Mouse (Mus musculus) limb, embryonic 14.5 days (tissue): ENCODE measurements at regions not wholly inside any gene's neighbourhood (a gene's known extent, or its start where the extent isn't known, plus 50 kb on each side); places are given as distances from the start of the nearest gene placed in this dataset.
A peak's percentile ranks its signal among the peaks of the same experiment; 100 is the strongest.

Experiments
- ATAC-seq: fragments of 200-750 bp; cut with Nextera tagmentation; 2 replicates; pipeline ENCODE4 v1.8.0; 2017; ENCODE audit warnings: low read depth, moderate number of reproducible peaks, moderate TSS enrichment; ENCODE audit not compliant: low FRiP score
- DNase-seq: peaks from one replicate; pipeline ENCODE4 v3.0.0-alpha.2; 2015; ENCODE audit warnings: low spot score
- H3K27ac ChIP-seq: fragments of 300-500 bp; sonication (generic); replicated peaks from 2 replicates; pipeline ENCODE4 v1.5.1; 2014; ENCODE audit warnings: low read depth, mild to moderate bottlenecking, low read length, moderate library complexity, mixed read lengths
- H3K27me3 ChIP-seq: fragments of 300-500 bp; sonication (generic); 2 replicates; pipeline ENCODE4 v1.6.1; 2014; ENCODE audit warnings: low read length, mixed read lengths; ENCODE audit not compliant: control insufficient read depth, insufficient read depth
- H3K36me3 ChIP-seq: fragments of 300-500 bp; sonication (generic); 2 replicates; pipeline ENCODE4 v1.6.1; 2014; ENCODE audit warnings: mild to moderate bottlenecking, low read length, moderate library complexity, mixed read lengths; ENCODE audit not compliant: control insufficient read depth, insufficient read depth
- H3K4me1 ChIP-seq: fragments of 300-500 bp; sonication (generic); 2 replicates; pipeline ENCODE4 v1.6.1; 2014; ENCODE audit warnings: antibody characterized with exemption, low read length, mixed read lengths; ENCODE audit not compliant: control insufficient read depth, insufficient read depth
- H3K4me2 ChIP-seq: fragments of 300-500 bp; sonication (generic); replicated peaks from 2 replicates; pipeline ENCODE4 v1.6.1; 2014; ENCODE audit warnings: low read depth, mild to moderate bottlenecking, low read length, moderate library complexity; ENCODE audit not compliant: severe bottlenecking
- H3K4me3 ChIP-seq: fragments of 300-500 bp; sonication (generic); replicated peaks from 2 replicates; pipeline ENCODE4 v1.5.1; 2014; ENCODE audit warnings: low read length
- H3K9ac ChIP-seq: fragments of 300-500 bp; sonication (generic); 2 replicates; pipeline ENCODE4 v1.6.1; 2014; ENCODE audit warnings: mild to moderate bottlenecking, low read depth, low read length, moderate library complexity; ENCODE audit not compliant: severe bottlenecking
- H3K9me3 ChIP-seq: fragments of 300-500 bp; sonication (generic); 2 replicates; pipeline ENCODE4 v1.6.1; 2016; ENCODE audit warnings: low read length; ENCODE audit not compliant: control insufficient read depth
- POLR2A ChIP-seq: fragments of 200-500 bp; IDR thresholded peaks from 2 replicates; pipeline ENCODE4 v1.8.0; 2012; ENCODE audit warnings: inconsistent platforms, mild to moderate bottlenecking, moderate library complexity, borderline replicate concordance; ENCODE audit not compliant: insufficient read depth, insufficient read length; ENCODE audit errors: extremely low read depth
- WGBS: fragments of 180-500 bp; shearing (Covaris S2); extraction: QIAGEN DNeasy Blood & Tissue Kit; methylation state at CpG from one replicate; pipeline ENCODE4 v1.1.7; 2014; 5-methylcytosine and 5-hydroxymethylcytosine counted together

- WGBS: 25% methylated on average over 1 of the region's 1 CpGs
- no peaks in the 10 kb centered on the region for H3K9me3 ChIP-seq
- DNase-seq (peak; percentile 28), ATAC-seq (no peak)
- H3K27ac ChIP-seq: no peak overlapping the region
- no peaks in the 10 kb centered on the region for H3K36me3 ChIP-seq
- no peaks in the 10 kb centered on the region for H3K27me3 ChIP-seq
- no peak overlapping the region for H3K4me2 ChIP-seq
- H3K4me1 ChIP-seq: no peaks in the 10 kb centered on the region
- no peak overlapping the region for H3K4me3 ChIP-seq
- TF ChIP-seq POLR2A: no peak
- no peak overlapping the region for H3K9ac ChIP-seq
Measured at GRCm38 (mm10) chr8:128617854-128618253, 67.6 kb upstream of the Itgb1 start.

GRCm38 (mm10) chr8:128619086-128619485 is 66.4 kb upstream of the Itgb1 start:
- H3K9ac ChIP-seq: no peak overlapping the region
- ATAC-seq: no peak
- 52% methylated on average over 1 of the region's 1 CpGs for WGBS
- no peak overlapping the region for H3K4me2 ChIP-seq
- H3K9me3 ChIP-seq: no peaks in the 10 kb centered on the region
- H3K4me3 ChIP-seq: no peak overlapping the region
- H3K27ac ChIP-seq: no peak overlapping the region
- H3K4me1 ChIP-seq: no peaks in the 10 kb centered on the region
- no peak for TF ChIP-seq POLR2A
- DNase-seq: no peak
- no peaks in the 10 kb centered on the region for H3K27me3 ChIP-seq
- no peaks in the 10 kb centered on the region for H3K36me3 ChIP-seq
